Mouse (Mus musculus): Measurements from ENCODE around the gene Srsf7.

Gene Srsf7

GRCm38 (mm10) chr17:80199160-80199778 is 7.8 kb downstream of the Srsf7 start:
- DNase-seq (ENCODE audit: low read depth, low spot score): no peak

GRCm38 (mm10) chr17:80193075-80193474 is 14.0 kb downstream of the Srsf7 start:
- peak; percentile 74 for DNase-seq (ENCODE audit: low read depth, low spot score)

- DNase-seq (ENCODE audit: low read depth, low spot score): no peak
These were observed 23.5 kb downstream of the Srsf7 start for GRCm38 (mm10) chr17:80183615-80184014.

- no peak for DNase-seq (ENCODE audit: low read depth, low spot score)
These were observed 26.6 kb downstream of the Srsf7 start for GRCm38 (mm10) chr17:80180468-80180867.

GRCm38 (mm10) chr17:80179959-80180358 is 27.1 kb downstream of the Srsf7 start:
- peak; percentile 88 for DNase-seq (ENCODE audit: low read depth, low spot score)

GRCm38 (mm10) chr17:80178846-80179245 is 28.3 kb downstream of the Srsf7 start:
- peak; percentile 53 for DNase-seq (ENCODE audit: low read depth, low spot score)

GRCm38 (mm10) chr17:80175966-80176365 is 31.1 kb downstream of the Srsf7 start:
- DNase-seq (ENCODE audit: low read depth, low spot score): no peak

GRCm38 (mm10) chr17:80175386-80175739 is 31.7 kb downstream of the Srsf7 start:
- no peak for DNase-seq (ENCODE audit: low read depth, low spot score)

- DNase-seq (ENCODE audit: low read depth, low spot score): no peak
These were observed 32.3 kb downstream of the Srsf7 start for GRCm38 (mm10) chr17:80174699-80175385.

- no peak for DNase-seq (ENCODE audit: low read depth, low spot score)
These were observed 33.0 kb downstream of the Srsf7 start for GRCm38 (mm10) chr17:80174146-80174545.

- DNase-seq (ENCODE audit: low read depth, low spot score): no peak
These were observed 33.4 kb downstream of the Srsf7 start for GRCm38 (mm10) chr17:80173708-80174107.

- peak; percentile 76 for DNase-seq (ENCODE audit: low read depth, low spot score)
These were observed 34.3 kb downstream of the Srsf7 start for GRCm38 (mm10) chr17:80172761-80173160.

- no peak for DNase-seq (ENCODE audit: low read depth, low spot score)
These were observed 35.2 kb downstream of the Srsf7 start for GRCm38 (mm10) chr17:80171948-80172347.

GRCm38 (mm10) chr17:80170951-80171350 is 36.2 kb downstream of the Srsf7 start:
- DNase-seq (ENCODE audit: low read depth, low spot score): no peak

GRCm38 (mm10) chr17:80169792-80170191 is 37.3 kb downstream of the Srsf7 start:
- DNase-seq (ENCODE audit: low read depth, low spot score): no peak

GRCm38 (mm10) chr17:80168425-80169182 is 38.5 kb downstream of the Srsf7 start:
- no peak for DNase-seq (ENCODE audit: low read depth, low spot score)

GRCm38 (mm10) chr17:80167851-80168251 is 39.3 kb downstream of the Srsf7 start:
- peak; percentile 67 for DNase-seq (ENCODE audit: low read depth, low spot score)

- no peak for DNase-seq (ENCODE audit: low read depth, low spot score)
These were observed 39.7 kb downstream of the Srsf7 start for GRCm38 (mm10) chr17:80167436-80167835.

- DNase-seq (ENCODE audit: low read depth, low spot score): no peak
These were observed 40.8 kb downstream of the Srsf7 start for GRCm38 (mm10) chr17:80166346-80166745.

- no peak for DNase-seq (ENCODE audit: low read depth, low spot score)
These were observed 41.4 kb downstream of the Srsf7 start for GRCm38 (mm10) chr17:80165741-80166140.

- DNase-seq (ENCODE audit: low read depth, low spot score): no peak
These were observed 43.1 kb downstream of the Srsf7 start for GRCm38 (mm10) chr17:80163991-80164390.

GRCm38 (mm10) chr17:80160454-80160853 is 46.7 kb downstream of the Srsf7 start:
- no peak for DNase-seq (ENCODE audit: low read depth, low spot score)

- no peak for DNase-seq (ENCODE audit: low read depth, low spot score)
These were observed 49.6 kb downstream of the Srsf7 start for GRCm38 (mm10) chr17:80157489-80157888.
